Mouse (Mus musculus) cerebellum, postnatal 10 days (tissue): ENCODE measurements around the gene Tenm2.

ENCODE experiments used
- DNase-seq, 2 experiments: peaks; one replicate each; pipeline ENCODE4 v3.0.0; 2021; ENCODE audit warnings: mixed read lengths in 2 of 2

The Tenm2 gene

GRCm38 (mm10) chr11:36458451-36458850 is 777.3 kb downstream of the Tenm2 start:
- DNase-seq, result no peak

- DNase-seq, result no peak
Observed at GRCm38 (mm10) chr11:36454076-36454475, 781.7 kb downstream of the Tenm2 start.

GRCm38 (mm10) chr11:36452436-36452835 is 783.3 kb downstream of the Tenm2 start:
- peak in 1 of 2 experiments; percentile 16 for DNase-seq

- DNase-seq, result no peak
Observed at GRCm38 (mm10) chr11:36446351-36446750, 789.4 kb downstream of the Tenm2 start.

- peak; percentile 47 to 67 for DNase-seq
Observed at GRCm38 (mm10) chr11:36443821-36444220, 791.9 kb downstream of the Tenm2 start.

- no peak for DNase-seq
Observed at GRCm38 (mm10) chr11:36441801-36442200, 794.0 kb downstream of the Tenm2 start.

- DNase-seq, result no peak
Observed at GRCm38 (mm10) chr11:36436251-36436650, 799.5 kb downstream of the Tenm2 start.

- peak; percentile 54 to 62 for DNase-seq
Observed at GRCm38 (mm10) chr11:36428947-36429346, 806.8 kb downstream of the Tenm2 start.

GRCm38 (mm10) chr11:36424959-36425358 is 810.8 kb downstream of the Tenm2 start:
- DNase-seq, result no peak

GRCm38 (mm10) chr11:36420047-36420446 is 815.7 kb downstream of the Tenm2 start:
- no peak for DNase-seq

- DNase-seq, result peak in 1 of 2 experiments; percentile 17
Observed at GRCm38 (mm10) chr11:36415244-36415643, 820.5 kb downstream of the Tenm2 start.

- no peak for DNase-seq
Observed at GRCm38 (mm10) chr11:36410881-36411280, 824.9 kb downstream of the Tenm2 start.

GRCm38 (mm10) chr11:36395803-36396710 is 839.7 kb downstream of the Tenm2 start:
- DNase-seq, result peak; percentile 10 to 16

- DNase-seq, result no peak
Observed at GRCm38 (mm10) chr11:36384696-36385095, 851.1 kb downstream of the Tenm2 start.

- no peak for DNase-seq
Observed at GRCm38 (mm10) chr11:36371814-36372213, 864.0 kb downstream of the Tenm2 start.

GRCm38 (mm10) chr11:36365067-36365466 is 870.7 kb downstream of the Tenm2 start:
- no peak for DNase-seq

- no peak for DNase-seq
Observed at GRCm38 (mm10) chr11:36364441-36364840, 871.3 kb downstream of the Tenm2 start.

- peak in 1 of 2 experiments; percentile 15 for DNase-seq
Observed at GRCm38 (mm10) chr11:36362514-36362913, 873.2 kb downstream of the Tenm2 start.

- DNase-seq, result no peak
Observed at GRCm38 (mm10) chr11:36353252-36353651, 882.5 kb downstream of the Tenm2 start.

GRCm38 (mm10) chr11:36351752-36352151 is 884.0 kb downstream of the Tenm2 start:
- no peak for DNase-seq

- no peak for DNase-seq
Observed at GRCm38 (mm10) chr11:36351341-36351740, 884.4 kb downstream of the Tenm2 start.

- peak; percentile 27 to 54 for DNase-seq
Observed at GRCm38 (mm10) chr11:36350264-36350663, 885.5 kb downstream of the Tenm2 start.

GRCm38 (mm10) chr11:36349856-36350255 is 885.9 kb downstream of the Tenm2 start:
- peak; percentile 38 to 58 for DNase-seq

GRCm38 (mm10) chr11:36341799-36342198 is 894.0 kb downstream of the Tenm2 start:
- DNase-seq, result no peak
